Mouse (Mus musculus): ENCODE data around the gene Ckap2l. TPM values are rescaled to one million over a fixed set of nuclear protein-coding genes. Genes with fewer than 3 reads are reported as not detected.

The Ckap2l gene
- polyA plus RNA-seq, 1 experiment from 2014 or later = 13.5 TPM

- no peak overlapping the region for H3K9ac ChIP-seq (replicated peaks; ENCODE audit: low read length)
- no peak overlapping the region for H3K27ac ChIP-seq (replicated peaks; ENCODE audit: low read depth, low read length)
- no peak overlapping the region for H3K4me2 ChIP-seq (ENCODE audit: low read length)
- no peak for DNase-seq
- H3K27me3 ChIP-seq (ENCODE audit: control insufficient read depth, insufficient read depth, low read length) = no peaks in the 10 kb centered on the region
- H3K36me3 ChIP-seq (ENCODE audit: control insufficient read depth, insufficient read depth, low read length) = no peaks in the 10 kb centered on the region
- H3K4me3 ChIP-seq (replicated peaks; ENCODE audit: low read depth, low read length) = no peak overlapping the region
- WGBS = 86% methylated on average over 8 of the region's 8 CpGs
- no peaks in the 10 kb centered on the region for H3K4me1 ChIP-seq (ENCODE audit: control insufficient read depth, insufficient read depth, low read length)
- ATAC-seq (ENCODE audit: low FRiP score, low TSS enrichment) = no peak
- H3K9me3 ChIP-seq (ENCODE audit: control insufficient read depth, low read length) = no peaks in the 10 kb centered on the region
These were observed 23.1 kb upstream of the Ckap2l start for GRCm38 (mm10) chr2:129320033-129320605.

GRCm38 (mm10) chr2:129315831-129316230 lies 18.8 kb upstream of the Ckap2l start:
- Histone ChIP-seq H3K27me3 (ENCODE audit: control insufficient read depth, insufficient read depth, low read length) (no peaks in the 10 kb centered on the region), H3K9ac (replicated peaks; ENCODE audit: low read length) (no peak overlapping the region), H3K36me3 (ENCODE audit: control insufficient read depth, insufficient read depth, low read length) (no peaks in the 10 kb centered on the region), H3K27ac (replicated peaks; ENCODE audit: low read depth, low read length) (no peak overlapping the region), H3K4me3 (replicated peaks; ENCODE audit: low read depth, low read length) (no peak overlapping the region), H3K4me1 (ENCODE audit: control insufficient read depth, insufficient read depth, low read length) (no peaks in the 10 kb centered on the region), H3K4me2 (ENCODE audit: low read length) (no peak overlapping the region), H3K9me3 (ENCODE audit: control insufficient read depth, low read length) (no peaks in the 10 kb centered on the region)
- no peak for DNase-seq
- WGBS = 82% methylated on average over 4 of the region's 4 CpGs
- no peak for ATAC-seq (ENCODE audit: low FRiP score, low TSS enrichment)

- DNase-seq = no peak
- ATAC-seq (ENCODE audit: low FRiP score, low TSS enrichment) = no peak
These were observed 17.9 kb upstream of the Ckap2l start for GRCm38 (mm10) chr2:129314880-129315279.

GRCm38 (mm10) chr2:129313934-129314333 lies 16.9 kb upstream of the Ckap2l start:
- H3K9me3 ChIP-seq (ENCODE audit: control insufficient read depth, low read length) = no peaks in the 10 kb centered on the region
- H3K27ac ChIP-seq (replicated peaks; ENCODE audit: low read depth, low read length) = no peak overlapping the region
- no peak overlapping the region for H3K4me3 ChIP-seq (replicated peaks; ENCODE audit: low read depth, low read length)
- no peaks in the 10 kb centered on the region for H3K36me3 ChIP-seq (ENCODE audit: control insufficient read depth, insufficient read depth, low read length)
- no peak overlapping the region for H3K4me2 ChIP-seq (ENCODE audit: low read length)
- DNase-seq = no peak
- no peak for ATAC-seq (ENCODE audit: low FRiP score, low TSS enrichment)
- H3K27me3 ChIP-seq (ENCODE audit: control insufficient read depth, insufficient read depth, low read length) = no peaks in the 10 kb centered on the region
- H3K9ac ChIP-seq (replicated peaks; ENCODE audit: low read length) = no peak overlapping the region
- H3K4me1 ChIP-seq (ENCODE audit: control insufficient read depth, insufficient read depth, low read length) = no peaks in the 10 kb centered on the region
- 93% methylated on average over 1 of the region's 1 CpGs for WGBS

More at GRCm38 (mm10) chr2:129314880-129315279, 17.9 kb upstream of the Ckap2l start:
- Histone ChIP-seq H3K27ac (replicated peaks; ENCODE audit: low read depth, low read length) (no peak overlapping the region), H3K9ac (replicated peaks; ENCODE audit: low read length) (no peak overlapping the region), H3K4me3 (replicated peaks; ENCODE audit: low read depth, low read length) (no peak overlapping the region), H3K27me3 (ENCODE audit: control insufficient read depth, insufficient read depth, low read length) (no peaks in the 10 kb centered on the region), H3K4me2 (ENCODE audit: low read length) (no peak overlapping the region), H3K4me1 (ENCODE audit: control insufficient read depth, insufficient read depth, low read length) (no peaks in the 10 kb centered on the region), H3K36me3 (ENCODE audit: control insufficient read depth, insufficient read depth, low read length) (no peaks in the 10 kb centered on the region), H3K9me3 (ENCODE audit: control insufficient read depth, low read length) (no peaks in the 10 kb centered on the region)
- 81% methylated on average over 6 of the region's 6 CpGs for WGBS

- no peak for ATAC-seq (ENCODE audit: low FRiP score, low TSS enrichment)
- DNase-seq = no peak
- H3K9me3 ChIP-seq (ENCODE audit: control insufficient read depth, low read length) = no peaks in the 10 kb centered on the region
- WGBS = 84% methylated on average over 7 of the region's 7 CpGs
- no peaks in the 10 kb centered on the region for H3K36me3 ChIP-seq (ENCODE audit: control insufficient read depth, insufficient read depth, low read length)
- no peak within 1 kb of the TSS for H3K4me3 ChIP-seq (replicated peaks; ENCODE audit: low read depth, low read length)
- H3K27ac ChIP-seq (replicated peaks; ENCODE audit: low read depth, low read length) = no peak within 1 kb of the TSS
- H3K27me3 ChIP-seq (ENCODE audit: control insufficient read depth, insufficient read depth, low read length) = no peaks in the 10 kb centered on the region
- no peaks in the 10 kb centered on the region for H3K4me1 ChIP-seq (ENCODE audit: control insufficient read depth, insufficient read depth, low read length)
- no peak within 1 kb of the TSS for H3K4me2 ChIP-seq (ENCODE audit: low read length)
- H3K9ac ChIP-seq (replicated peaks; ENCODE audit: low read length) = no peak within 1 kb of the TSS
These were observed 12.8 kb upstream of the Ckap2l start, which contains the start of gene Il1a for GRCm38 (mm10) chr2:129309836-129310235. Il1a (minus strand) TSS chr2:129309972.

- no peaks in the 10 kb centered on the region for H3K9me3 ChIP-seq (ENCODE audit: control insufficient read depth, low read length)
- ATAC-seq (ENCODE audit: low FRiP score, low TSS enrichment) = no peak
- 71% methylated on average over 4 of the region's 4 CpGs for WGBS
- H3K4me1 ChIP-seq (ENCODE audit: control insufficient read depth, insufficient read depth, low read length) = no peaks in the 10 kb centered on the region
- H3K9ac ChIP-seq (replicated peaks; ENCODE audit: low read length) = no peak overlapping the region
- H3K4me2 ChIP-seq (ENCODE audit: low read length) = no peak overlapping the region
- H3K36me3 ChIP-seq (ENCODE audit: control insufficient read depth, insufficient read depth, low read length) = no peaks in the 10 kb centered on the region
- no peak overlapping the region for H3K4me3 ChIP-seq (replicated peaks; ENCODE audit: low read depth, low read length)
- no peaks in the 10 kb centered on the region for H3K27me3 ChIP-seq (ENCODE audit: control insufficient read depth, insufficient read depth, low read length)
- no peak overlapping the region for H3K27ac ChIP-seq (replicated peaks; ENCODE audit: low read depth, low read length)
- DNase-seq = no peak
These were observed 9.0 kb upstream of the Ckap2l start for GRCm38 (mm10) chr2:129306020-129306419.

- no peaks in the 10 kb centered on the region for H3K27me3 ChIP-seq (ENCODE audit: control insufficient read depth, insufficient read depth, low read length)
- ATAC-seq (ENCODE audit: low FRiP score, low TSS enrichment) = peak; percentile 72
- 0 out of 2 replicates have a peak, but pooled peaks cover 5% of the 10 kb centered on the region for H3K4me1 ChIP-seq (ENCODE audit: control insufficient read depth, insufficient read depth, low read length)
- H3K9ac ChIP-seq (replicated peaks; ENCODE audit: low read length) = peak overlapping the region; percentile 70
- no peaks in the 10 kb centered on the region for H3K36me3 ChIP-seq (ENCODE audit: control insufficient read depth, insufficient read depth, low read length)
- peak overlapping the region; percentile 77 for H3K4me3 ChIP-seq (replicated peaks; ENCODE audit: low read depth, low read length)
- DNase-seq = peak; percentile 84
- peak overlapping the region; percentile 98 for H3K27ac ChIP-seq (replicated peaks; ENCODE audit: low read depth, low read length)
- no peaks in the 10 kb centered on the region for H3K9me3 ChIP-seq (ENCODE audit: control insufficient read depth, low read length)
- WGBS = 1% methylated on average over 10 of the region's 10 CpGs
- peak overlapping the region; percentile 81 for H3K4me2 ChIP-seq (ENCODE audit: low read length)
These were observed 574 bp upstream of the Ckap2l start for GRCm38 (mm10) chr2:129297589-129297982.

GRCm38 (mm10) chr2:129296086-129296485 lies 926 bp downstream of the Ckap2l start:
- Histone ChIP-seq H3K9ac (replicated peaks; ENCODE audit: low read length) (peak overlapping the region; percentile 48; the same call in 1 of the 2 replicates), H3K27ac (replicated peaks; ENCODE audit: low read depth, low read length) (no peak overlapping the region), H3K27me3 (ENCODE audit: control insufficient read depth, insufficient read depth, low read length) (no peaks in the 10 kb centered on the region), H3K36me3 (ENCODE audit: control insufficient read depth, insufficient read depth, low read length) (peaks cover 3% of the 10 kb centered on the region; the same call in 1 of the 2 replicates), H3K4me1 (ENCODE audit: control insufficient read depth, insufficient read depth, low read length) (0 out of 2 replicates have a peak, but pooled peaks cover 5% of the 10 kb centered on the region), H3K9me3 (ENCODE audit: control insufficient read depth, low read length) (no peaks in the 10 kb centered on the region), H3K4me2 (ENCODE audit: low read length) (peak overlapping the region; percentile 81), H3K4me3 (replicated peaks; ENCODE audit: low read depth, low read length) (peak overlapping the region; percentile 77)
- 45% methylated on average over 5 of the region's 5 CpGs for WGBS
- DNase-seq = no peak
- no peak for ATAC-seq (ENCODE audit: low FRiP score, low TSS enrichment)

- no peak for ATAC-seq (ENCODE audit: low FRiP score, low TSS enrichment)
- H3K36me3 ChIP-seq (ENCODE audit: control insufficient read depth, insufficient read depth, low read length) = peaks cover 4% of the 10 kb centered on the region; the same call in 1 of the 2 replicates
- H3K4me3 ChIP-seq (replicated peaks; ENCODE audit: low read depth, low read length) = no peak overlapping the region
- no peaks in the 10 kb centered on the region for H3K27me3 ChIP-seq (ENCODE audit: control insufficient read depth, insufficient read depth, low read length)
- H3K4me2 ChIP-seq (ENCODE audit: low read length) = no peak overlapping the region
- WGBS = 94% methylated on average over 5 of the region's 5 CpGs
- H3K9me3 ChIP-seq (ENCODE audit: control insufficient read depth, low read length) = no peaks in the 10 kb centered on the region
- no peak overlapping the region for H3K27ac ChIP-seq (replicated peaks; ENCODE audit: low read depth, low read length)
- no peak overlapping the region for H3K9ac ChIP-seq (replicated peaks; ENCODE audit: low read length)
- 0 out of 2 replicates have a peak, but pooled peaks cover 5% of the 10 kb centered on the region for H3K4me1 ChIP-seq (ENCODE audit: control insufficient read depth, insufficient read depth, low read length)
- DNase-seq = no peak
These were observed 1.9 kb downstream of the Ckap2l start for GRCm38 (mm10) chr2:129295075-129295474.
